ENCODE assay signal across 11 mouse cellular contexts in genomic region chr2:4510208-4511079, GRCm38 (mm10).
DNase-seq lines count a peak whose midpoint lies in the region; ATAC-seq and TF ChIP-seq lines count a peak whose summit lies in the region.
"Had no signal": no experiment of that assay in that cellular context is flagged by ENCODE, and none has a peak within 500 bp of the region (broad histone marks: within the 10 kb centered on the region; RNA-seq: fewer than 3 reads in every experiment).

No protein-coding gene starts in this region.

- H3K27ac ChIP-seq in heart, embryonic 15.5 days = peak overlapping the region; percentile 32
- peak overlapping the region; percentile 81 for H3K27ac ChIP-seq in MEL (ENCODE audit: control insufficient read depth, low read depth, low read length)
- H3K27ac ChIP-seq in hindbrain, postnatal 0 days = peak overlapping the region; percentile 54; the same call in 1 of the 2 replicates
- H3K27ac ChIP-seq in limb, embryonic 13.5 days = no peak overlapping the region; the same call in 1 of the 2 replicates
- H3K27ac ChIP-seq: gastrocnemius, adult 2 months had no signal

- no peaks in the 10 kb centered on the region for H3K9me3 ChIP-seq in heart, embryonic 15.5 days (replicated peaks)
- no peaks in the 10 kb centered on the region for H3K9me3 ChIP-seq in MEL (replicated peaks; ENCODE audit: insufficient read depth, low read length)
- H3K9me3 ChIP-seq in hindbrain, postnatal 0 days (ENCODE audit: low read length) = no peaks in the 10 kb centered on the region
- H3K9me3 ChIP-seq in limb, embryonic 13.5 days = no peaks in the 10 kb centered on the region

- TF ChIP-seq POLR2A in MEL (IDR thresholded peaks at IDR 0.05; ENCODE audit: control insufficient read depth in 1 of 2, insufficient read depth in 1 of 2, low read depth in 1 of 2, low read length in 2 of 2, poor library complexity in 1 of 2) = no peak

- no peaks in the 10 kb centered on the region for H3K79me2 ChIP-seq in MEL (ENCODE audit: control insufficient read depth, insufficient read depth, low read length, poor library complexity)

- TF ChIP-seq EP300 in MEL (IDR thresholded peaks at IDR 0.05; ENCODE audit: low read depth in 1 of 2, low read length in 2 of 2) = peak; percentile 54 to 55; a peak in 3 of 4 replicates

- no peaks in the 10 kb centered on the region for H3K36me3 ChIP-seq in heart, embryonic 15.5 days
- H3K36me3 ChIP-seq in MEL (ENCODE audit: control insufficient read depth in 1 of 2, insufficient read depth in 2 of 2, low read length in 2 of 2) = peaks cover 0 to 11% of the 10 kb centered on the region in 2 experiments; a peak in 2 of 4 replicates
- H3K36me3 ChIP-seq in hindbrain, postnatal 0 days (ENCODE audit: insufficient read depth, low read length) = no peaks in the 10 kb centered on the region
- peaks cover 50% of the 10 kb centered on the region for H3K36me3 ChIP-seq in limb, embryonic 13.5 days

- 62% methylated on average over 11 of the region's 11 CpGs for WGBS in heart, embryonic 15.5 days
- 64% methylated on average over 11 of the region's 11 CpGs for WGBS in hindbrain, postnatal 0 days
- 66% methylated on average over 11 of the region's 11 CpGs for WGBS in limb, embryonic 13.5 days

- H3K9ac ChIP-seq in heart, embryonic 15.5 days = no peak overlapping the region
- peak overlapping the region; percentile 60 for H3K9ac ChIP-seq in MEL (ENCODE audit: control insufficient read depth, low read depth, low read length, poor library complexity, severe bottlenecking)
- H3K9ac ChIP-seq in hindbrain, postnatal 0 days (replicated peaks; ENCODE audit: low read length) = no peak overlapping the region
- no peak overlapping the region for H3K9ac ChIP-seq in limb, embryonic 13.5 days

- H3K4me2 ChIP-seq in heart, embryonic 15.5 days = no peak overlapping the region
- no peak overlapping the region for H3K4me2 ChIP-seq in hindbrain, postnatal 0 days (ENCODE audit: low read depth, low read length)
- no peak overlapping the region for H3K4me2 ChIP-seq in limb, embryonic 13.5 days (replicated peaks)

- H3K27me3 ChIP-seq in heart, embryonic 15.5 days = no peaks in the 10 kb centered on the region
- H3K27me3 ChIP-seq in MEL (ENCODE audit: control insufficient read depth in 1 of 2, insufficient read depth in 2 of 2, low read length in 2 of 2) = peaks cover 0 to 2% of the 10 kb centered on the region in 2 experiments; a peak in 1 of 4 replicates
- no peaks in the 10 kb centered on the region for H3K27me3 ChIP-seq in hindbrain, postnatal 0 days (ENCODE audit: insufficient read depth, low read length)
- no peaks in the 10 kb centered on the region for H3K27me3 ChIP-seq in limb, embryonic 13.5 days

- intact Hi-C loops in heart, postnatal 10 days (cut with DNase I) = no loop called here

- no peak for ATAC-seq in heart, embryonic 15.5 days (replicated peaks; ENCODE audit: insufficient number of reproducible peaks, insufficient read depth, low FRiP score, low read depth)
- no peak for ATAC-seq in hindbrain, postnatal 0 days
- ATAC-seq in limb, embryonic 13.5 days (ENCODE audit: low FRiP score, low read depth) = peak; percentile 37; the same call in 1 of the 2 replicates

- TF ChIP-seq CTCF in MEL (IDR thresholded peaks at IDR 0.05 in 2 of 3, conservative IDR thresholded peaks at IDR 0.05 in 1 of 3; ENCODE audit: control insufficient read depth in 1 of 3, insufficient read depth in 1 of 3, low read depth in 2 of 3, low read length in 3 of 3, poor library complexity in 1 of 3, severe bottlenecking in 1 of 3) = no peak
- no peak for TF ChIP-seq CTCF in hindbrain, postnatal 0 days (IDR thresholded peaks at IDR 0.05; ENCODE audit: low read depth)

- no peak overlapping the region for H3K4me3 ChIP-seq in heart, embryonic 15.5 days
- H3K4me3 ChIP-seq in MEL (ENCODE audit: control insufficient read depth in 1 of 2, insufficient read depth in 1 of 2, low read depth in 2 of 2, low read length in 2 of 2) = peak overlapping the region; percentile 44 to 54
- H3K4me3 ChIP-seq in hindbrain, postnatal 0 days (ENCODE audit: low read length) = no peak overlapping the region
- H3K4me3 ChIP-seq in limb, embryonic 13.5 days = no peak overlapping the region
- H3K4me3 ChIP-seq: gastrocnemius, adult 2 months had no signal

- no peak for DNase-seq in heart, postnatal 10 days
- peak; percentile 68 for DNase-seq in MEL (ENCODE audit: low read depth, low spot score)
- no peak for DNase-seq in hindbrain, postnatal 0 days (ENCODE audit: low spot score)
- no peak for DNase-seq in thymus, adult 18-20 months
- no peak for DNase-seq in adipocyte (ENCODE audit: low spot score)
- DNase-seq in urinary bladder, postnatal 36 days (ENCODE audit: low spot score in 2 of 2) = no peak
- DNase-seq: adrenal gland, adult 8-10 months; cerebellum, postnatal 36 days; gastrocnemius, adult 2 months had no signal

- TF ChIP-seq RAD21 in MEL (IDR thresholded peaks at IDR 0.05; ENCODE audit: low read depth, low read length) = no peak

- peaks cover 27% of the 10 kb centered on the region for H3K4me1 ChIP-seq in heart, embryonic 15.5 days (replicated peaks)
- peaks cover 11 to 13% of the 10 kb centered on the region in 2 experiments for H3K4me1 ChIP-seq in MEL (ENCODE audit: control insufficient read depth in 1 of 2, insufficient read depth in 2 of 2, low read length in 2 of 2)
- peaks cover 12% of the 10 kb centered on the region for H3K4me1 ChIP-seq in hindbrain, postnatal 0 days (ENCODE audit: insufficient read depth, low read length)
- H3K4me1 ChIP-seq in limb, embryonic 13.5 days = peaks cover 36% of the 10 kb centered on the region

TF ChIP-seq in MEL, 35 proteins besides CTCF, POLR2A, EP300 and RAD21:
- TF ChIP-seq ZC3H11A (IDR thresholded peaks at IDR 0.05; ENCODE audit: low read depth, low read length) = no peak
- TF ChIP-seq TAL1 (IDR thresholded peaks at IDR 0.05; ENCODE audit: low read length) = no peak
- TF ChIP-seq USF1 (IDR thresholded peaks at IDR 0.05; ENCODE audit: low read depth, low read length) = no peak
- no peak for TF ChIP-seq MAFK (IDR thresholded peaks at IDR 0.05; ENCODE audit: borderline replicate concordance, low read depth, low read length)
- no peak for TF ChIP-seq NRF1 (IDR thresholded peaks at IDR 0.05; ENCODE audit: insufficient read depth, low read depth, low read length, poor library complexity, severe bottlenecking)
- peak; percentile 84 for TF ChIP-seq ETS1 (IDR thresholded peaks at IDR 0.05; ENCODE audit: low read depth, low read length)
- no peak for TF ChIP-seq USF2 (IDR thresholded peaks at IDR 0.05; ENCODE audit: borderline replicate concordance in 1 of 2, insufficient read depth in 1 of 2, low read depth in 1 of 2, low read length in 2 of 2)
- no peak; the same call in 1 of the 2 replicates for TF ChIP-seq POLR2AphosphoS2 (IDR thresholded peaks at IDR 0.05; ENCODE audit: low read length)
- TF ChIP-seq HCFC1 (IDR thresholded peaks at IDR 0.05; ENCODE audit: low read depth, low read length) = no peak
- TF ChIP-seq ZNF384 (IDR thresholded peaks at IDR 0.05; ENCODE audit: low read depth, low read length) = no peak
- TF ChIP-seq SIN3A (IDR thresholded peaks at IDR 0.05; ENCODE audit: low read length) = 0 out of 2 replicates have a peak, but pooled peaks have one; percentile 41
- no peak for TF ChIP-seq MEF2A (IDR thresholded peaks at IDR 0.05; ENCODE audit: extremely low read depth, insufficient replicate concordance, low read depth, low read length, poor library complexity, severe bottlenecking)
- no peak for TF ChIP-seq MAZ (IDR thresholded peaks at IDR 0.05; ENCODE audit: low read depth, low read length)
- TF ChIP-seq CHD1 (IDR thresholded peaks at IDR 0.05; ENCODE audit: low read depth, low read length) = 0 out of 2 replicates have a peak, but pooled peaks have one; percentile 39
- peak; percentile 56; the same call in 1 of the 2 replicates for TF ChIP-seq GATA1 (IDR thresholded peaks at IDR 0.05; ENCODE audit: low read depth, low read length)
- no peak for TF ChIP-seq UBTF (IDR thresholded peaks at IDR 0.05; ENCODE audit: borderline replicate concordance, insufficient read depth, low read depth, low read length)
- no peak for TF ChIP-seq MXI1 (IDR thresholded peaks at IDR 0.05; ENCODE audit: low read depth, low read length)
- no peak for TF ChIP-seq MAX (IDR thresholded peaks at IDR 0.05; ENCODE audit: low read length)
- no peak for TF ChIP-seq ZMIZ1 (IDR thresholded peaks at IDR 0.05; ENCODE audit: low read depth, low read length)
- TF ChIP-seq MYB (IDR thresholded peaks at IDR 0.05; ENCODE audit: low read depth, low read length) = no peak
- TF ChIP-seq MYC (IDR thresholded peaks at IDR 0.05; ENCODE audit: low read depth, low read length) = no peak
- no peak for TF ChIP-seq E2F4 (IDR thresholded peaks at IDR 0.05; ENCODE audit: borderline replicate concordance, low read depth, low read length)
- TF ChIP-seq TCF12 (IDR thresholded peaks at IDR 0.05; ENCODE audit: low read depth, low read length) = peak; percentile 57
- TF ChIP-seq KAT2A (conservative IDR thresholded peaks at IDR 0.05; ENCODE audit: low read depth, low read length) = no peak
- no peak for TF ChIP-seq BHLHE40 (IDR thresholded peaks at IDR 0.05; ENCODE audit: borderline replicate concordance, low read depth, low read length)
- TF ChIP-seq ELF1 (IDR thresholded peaks at IDR 0.05; ENCODE audit: low read depth, low read length) = no peak
- TF ChIP-seq ZKSCAN1 (IDR thresholded peaks at IDR 0.05; ENCODE audit: low read depth, low read length) = no peak
- no peak for TF ChIP-seq POLR2AphosphoS5 (IDR thresholded peaks at IDR 0.05; ENCODE audit: borderline replicate concordance, low read depth, low read length)
- no peak for TF ChIP-seq TBP (IDR thresholded peaks at IDR 0.05; ENCODE audit: low read depth, low read length)
- no peak for TF ChIP-seq SMC3 (IDR thresholded peaks at IDR 0.05; ENCODE audit: low read depth, low read length)
- no peak; the same call in 1 of the 2 replicates for TF ChIP-seq NELFE (IDR thresholded peaks at IDR 0.05; ENCODE audit: low read depth, low read length)
- no peak for TF ChIP-seq GABPA (IDR thresholded peaks at IDR 0.05; ENCODE audit: low read depth, low read length)
- 0 out of 2 replicates have a peak, but pooled peaks have one; percentile 31 for TF ChIP-seq RCOR1 (IDR thresholded peaks at IDR 0.05; ENCODE audit: low read depth, low read length)
- TF ChIP-seq CHD2 (IDR thresholded peaks at IDR 0.05; ENCODE audit: low read length) = no peak
- no peak for TF ChIP-seq JUND (IDR thresholded peaks at IDR 0.05; ENCODE audit: low read depth, low read length)

Comparison
In these comparisons a context has a peak if more than half of its experiments do, and no peak if none do; other contexts are left out.
1. H3K4me3 ChIP-seq: peak in MEL (2 of 2); none in heart, embryonic 15.5 days (single experiment), hindbrain, postnatal 0 days (single experiment) and limb, embryonic 13.5 days (single experiment).